In the genomic region with DNA sequence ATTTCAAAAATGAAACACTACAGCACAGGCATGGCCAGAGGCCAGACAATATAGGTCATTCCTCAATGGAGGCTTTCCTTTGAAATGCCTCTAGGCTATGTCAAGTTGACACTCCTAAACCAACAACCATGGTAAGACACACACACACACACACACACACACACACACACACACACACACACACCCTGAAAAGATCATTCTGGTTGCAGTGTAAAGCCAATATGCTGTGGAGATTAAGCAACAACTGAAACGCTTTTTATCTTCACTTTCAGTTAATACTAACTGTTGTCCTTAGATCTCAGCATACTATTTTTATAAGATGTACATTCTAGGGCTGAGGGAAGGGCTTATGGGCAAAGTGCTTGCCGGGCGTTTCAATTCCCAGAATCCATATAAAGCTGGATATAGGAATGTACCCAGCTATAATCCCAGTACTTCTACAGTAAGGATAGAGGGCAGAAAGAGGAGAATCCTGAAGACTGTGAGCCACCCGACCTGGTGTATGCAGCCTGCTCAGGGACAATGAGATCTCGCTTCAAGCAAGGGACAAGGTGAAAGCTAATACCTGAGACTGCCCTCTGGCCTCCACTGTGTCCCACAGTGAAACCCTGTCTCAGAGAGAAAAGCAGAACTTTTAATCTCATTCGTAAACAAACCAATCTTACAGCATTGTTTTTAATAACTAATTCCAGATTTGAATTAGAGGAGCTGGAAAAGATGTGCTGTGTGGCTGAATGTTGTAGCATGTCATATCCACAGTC, we compare ENCODE assay signal across 15 mouse cellular contexts. TPM values are rescaled to one million over a fixed set of nuclear protein-coding genes. Genes with fewer than 3 reads are reported as not detected.
DNase-seq lines count a peak whose midpoint lies in the region; ATAC-seq and TF ChIP-seq lines count a peak whose summit lies in the region.
"Had no signal": no experiment of that assay in that cellular context is flagged by ENCODE, and none has a peak within 500 bp of the region (broad histone marks: within the 10 kb centered on the region; RNA-seq: fewer than 3 reads in every experiment).

No protein-coding gene starts in this region.

- no peak overlapping the region for H3K4me3 ChIP-seq in lung, postnatal 0 days (ENCODE audit: low read depth, low read length)
- no peak overlapping the region for H3K4me3 ChIP-seq in liver, embryonic 14.5 days (ENCODE audit: insufficient read depth in 1 of 2, low read depth in 2 of 2, low read length in 2 of 2)
- H3K4me3 ChIP-seq in stomach, embryonic 15.5 days (replicated peaks) = no peak overlapping the region
- H3K4me3 ChIP-seq in forebrain, embryonic 12.5 days (replicated peaks) = no peak overlapping the region
- H3K4me3 ChIP-seq: heart, embryonic 13.5 days; hindbrain, embryonic 12.5 days; neural tube, embryonic 13.5 days had no signal

- no peak for DNase-seq in lung, postnatal 0 days (ENCODE audit: low spot score)
- no peak for DNase-seq in lung, postnatal 4 days
- DNase-seq in liver, embryonic 14.5 days (ENCODE audit: low read depth in 3 of 3, low spot score in 3 of 3) = no peak
- DNase-seq in natural killer cell, adult 2 months (ENCODE audit: low spot score in 2 of 2) = no peak
- DNase-seq: adrenal gland, postnatal 25 days; gastrocnemius, postnatal 36 days; kidney, adult 18-20 months; kidney, postnatal 25 days; thymus, postnatal 25 days had no signal

- no peaks in the 10 kb centered on the region for H3K36me3 ChIP-seq in lung, postnatal 0 days (ENCODE audit: insufficient read depth, low read length)
- no peaks in the 10 kb centered on the region for H3K36me3 ChIP-seq in liver, embryonic 14.5 days (replicated peaks; ENCODE audit: control insufficient read depth, insufficient read depth, low read depth)
- no peaks in the 10 kb centered on the region for H3K36me3 ChIP-seq in stomach, embryonic 15.5 days
- no peaks in the 10 kb centered on the region for H3K36me3 ChIP-seq in forebrain, embryonic 12.5 days (replicated peaks)
- H3K36me3 ChIP-seq: heart, embryonic 13.5 days; hindbrain, embryonic 12.5 days; neural tube, embryonic 13.5 days had no signal

- no peak; the same call in 1 of the 2 replicates for ATAC-seq in lung, postnatal 0 days
- ATAC-seq in erythroblast, adult 5-6 weeks (replicated peaks; ENCODE audit: low FRiP score, poor library complexity, severe bottlenecking) = 0 out of 2 replicates have a peak, but pooled peaks have one; percentile 40
- peak; percentile 31; the same call in 1 of the 2 replicates for ATAC-seq in liver, embryonic 14.5 days (ENCODE audit: insufficient read depth)
- ATAC-seq in stomach, embryonic 15.5 days (ENCODE audit: insufficient read depth, low FRiP score, low read depth) = peak; percentile 60; the same call in 1 of the 2 replicates
- no peak for ATAC-seq in forebrain, embryonic 12.5 days (ENCODE audit: low FRiP score)

- H3K4me2 ChIP-seq in lung, postnatal 0 days (replicated peaks; ENCODE audit: low read depth, low read length) = no peak overlapping the region
- H3K4me2 ChIP-seq in liver, embryonic 14.5 days (ENCODE audit: low read depth) = peak overlapping the region; percentile 15
- no peak overlapping the region for H3K4me2 ChIP-seq in stomach, embryonic 15.5 days
- H3K4me2 ChIP-seq in forebrain, embryonic 12.5 days = no peak overlapping the region
- H3K4me2 ChIP-seq: heart, embryonic 13.5 days; hindbrain, embryonic 12.5 days; neural tube, embryonic 13.5 days had no signal

- peak overlapping the region; percentile 72 for H3K27ac ChIP-seq in lung, postnatal 0 days (ENCODE audit: low read length)
- peak overlapping the region; percentile 22; the same call in 1 of the 2 replicates for H3K27ac ChIP-seq in liver, embryonic 14.5 days
- peak overlapping the region; percentile 6; the same call in 1 of the 2 replicates for H3K27ac ChIP-seq in stomach, embryonic 15.5 days
- no peak overlapping the region for H3K27ac ChIP-seq in forebrain, embryonic 12.5 days
- H3K27ac ChIP-seq: heart, embryonic 13.5 days; hindbrain, embryonic 12.5 days; neural tube, embryonic 13.5 days had no signal

- TF ChIP-seq CTCF in lung, postnatal 0 days (IDR thresholded peaks at IDR 0.05) = no peak
- TF ChIP-seq CTCF in liver, embryonic 14.5 days (IDR thresholded peaks at IDR 0.05; ENCODE audit: low read depth) = no peak

- no peak overlapping the region for H3K9ac ChIP-seq in lung, postnatal 0 days (replicated peaks; ENCODE audit: low read depth)
- H3K9ac ChIP-seq in liver, embryonic 14.5 days (replicated peaks) = no peak overlapping the region
- no peak overlapping the region for H3K9ac ChIP-seq in stomach, embryonic 15.5 days
- H3K9ac ChIP-seq in forebrain, embryonic 12.5 days = no peak overlapping the region
- H3K9ac ChIP-seq: heart, embryonic 13.5 days; hindbrain, embryonic 12.5 days; neural tube, embryonic 13.5 days had no signal

- 58% methylated on average over 6 of the region's 6 CpGs for WGBS in lung, postnatal 0 days
- WGBS in liver, embryonic 14.5 days (ENCODE audit: insufficient replicate concordance) = 53% methylated on average over 6 of the region's 6 CpGs
- WGBS in stomach, embryonic 15.5 days = 67% methylated on average over 6 of the region's 6 CpGs
- 81% methylated on average over 6 of the region's 6 CpGs for WGBS in forebrain, embryonic 12.5 days

- no peaks in the 10 kb centered on the region for H3K9me3 ChIP-seq in lung, postnatal 0 days (ENCODE audit: low read length)
- H3K9me3 ChIP-seq in liver, embryonic 14.5 days (ENCODE audit: control insufficient read depth, low read length) = no peaks in the 10 kb centered on the region
- no peaks in the 10 kb centered on the region for H3K9me3 ChIP-seq in stomach, embryonic 15.5 days
- H3K9me3 ChIP-seq in forebrain, embryonic 12.5 days = no peaks in the 10 kb centered on the region
- H3K9me3 ChIP-seq: heart, embryonic 13.5 days; hindbrain, embryonic 12.5 days; neural tube, embryonic 13.5 days had no signal

- no peaks in the 10 kb centered on the region for H3K27me3 ChIP-seq in lung, postnatal 0 days (replicated peaks; ENCODE audit: insufficient read depth, low read length)
- no peaks in the 10 kb centered on the region for H3K27me3 ChIP-seq in liver, embryonic 14.5 days (ENCODE audit: control insufficient read depth, insufficient read depth, low read length)
- no peaks in the 10 kb centered on the region for H3K27me3 ChIP-seq in stomach, embryonic 15.5 days (replicated peaks)
- H3K27me3 ChIP-seq in forebrain, embryonic 12.5 days = no peaks in the 10 kb centered on the region
- H3K27me3 ChIP-seq: heart, embryonic 13.5 days; hindbrain, embryonic 12.5 days; neural tube, embryonic 13.5 days had no signal

- peaks cover 14% of the 10 kb centered on the region; the same call in 1 of the 2 replicates for H3K4me1 ChIP-seq in lung, postnatal 0 days (ENCODE audit: insufficient read depth, low read depth, low read length)
- H3K4me1 ChIP-seq in liver, embryonic 14.5 days (replicated peaks; ENCODE audit: control insufficient read depth in 2 of 2, insufficient read depth in 2 of 2, low read length in 1 of 2) = peaks cover 19 to 21% of the 10 kb centered on the region in 2 experiments
- H3K4me1 ChIP-seq in stomach, embryonic 15.5 days = peaks cover 5% of the 10 kb centered on the region; the same call in 1 of the 2 replicates
- H3K4me1 ChIP-seq in forebrain, embryonic 12.5 days = peaks cover 5% of the 10 kb centered on the region; the same call in 1 of the 2 replicates
- H3K4me1 ChIP-seq: hindbrain, embryonic 12.5 days; neural tube, embryonic 13.5 days had no signal

- peak; percentile 18; the same call in 1 of the 2 replicates for TF ChIP-seq EP300 in lung, postnatal 0 days (IDR thresholded peaks at IDR 0.05)
- TF ChIP-seq EP300 in liver, embryonic 14.5 days (IDR thresholded peaks at IDR 0.05; ENCODE audit: low read depth) = peak; percentile 10; the same call in 1 of the 2 replicates

RNA-seq across cellular contexts. Expression of a gene that starts 43.6 kb away (rescaled TPM):
- polyA plus RNA-seq in lung, postnatal 0 days (2015; fragmentation: Nextera tagmentation; extraction: Ambion mirVana) = 166 and 190 TPM in 2 replicates
- total RNA-seq in erythroblast, adult 5-6 weeks (2015; ENCODE audit: low replicate concordance) = 67.7 and 77.8 TPM in 2 replicates
- total RNA-seq in erythroblast, adult 5-6 weeks (2017; ENCODE audit: low replicate concordance) = 99.3 and 137 TPM in 2 replicates
- 20.5 and 37.4 TPM in 2 replicates for polyA plus RNA-seq in liver, embryonic 14.5 days (2012; rRNA removed)
- polyA plus RNA-seq in liver, embryonic 14.5 days (2014; fragmentation: Nextera tagmentation; extraction: Ambion mirVana) = 81.3 and 86.2 TPM in 2 replicates
- polyA plus RNA-seq in stomach, embryonic 15.5 days (2015; fragmentation: Nextera tagmentation; extraction: Ambion mirVana) = 141 and 146 TPM in 2 replicates
- 71.0 and 81.6 TPM in 2 replicates for polyA plus RNA-seq in forebrain, embryonic 12.5 days (2016; fragmentation: Nextera tagmentation; extraction: Ambion mirVana)

RNA-seq across cellular contexts. Expression of a gene that starts 53.1 kb away (rescaled TPM):
- 2.7 and 3.9 TPM in 2 replicates for polyA plus RNA-seq in lung, postnatal 0 days (2015; fragmentation: Nextera tagmentation; extraction: Ambion mirVana)
- total RNA-seq in erythroblast, adult 5-6 weeks (2015; ENCODE audit: low replicate concordance) = 0.21 TPM in 1 of 2 replicates, not detected in the other
- total RNA-seq in erythroblast, adult 5-6 weeks (2017; ENCODE audit: low replicate concordance) = 0.28 TPM in 1 of 2 replicates, not detected in the other
- polyA plus RNA-seq in liver, embryonic 14.5 days (2012; rRNA removed) = 0.17 and 0.25 TPM in 2 replicates
- 0.03 and 0.16 TPM in 2 replicates for polyA plus RNA-seq in liver, embryonic 14.5 days (2014; fragmentation: Nextera tagmentation; extraction: Ambion mirVana)
- 2.9 and 3.0 TPM in 2 replicates for polyA plus RNA-seq in stomach, embryonic 15.5 days (2015; fragmentation: Nextera tagmentation; extraction: Ambion mirVana)
- polyA plus RNA-seq in forebrain, embryonic 12.5 days (2016; fragmentation: Nextera tagmentation; extraction: Ambion mirVana) = 3.6 and 4.1 TPM in 2 replicates

Comparison
In these comparisons a context has a peak if more than half of its experiments do, and no peak if none do; other contexts are left out.
1. ATAC-seq: peak in erythroblast, adult 5-6 weeks (single experiment), liver, embryonic 14.5 days (single experiment) and stomach, embryonic 15.5 days (single experiment); none in lung, postnatal 0 days (single experiment) and forebrain, embryonic 12.5 days (single experiment).